Mouse (Mus musculus) neural tube, embryonic 15.5 days (tissue): ENCODE results near the gene Pnmal2. TPM values are rescaled to one million over a fixed set of nuclear protein-coding genes. Genes with fewer than 3 reads are reported as not detected.

Source experiments
- ATAC-seq: fragments of 200-750 bp; cut with Nextera tagmentation; 2 replicates; pipeline ENCODE4 v1.8.0; 2017; ENCODE audit warnings: mild to moderate bottlenecking, moderate TSS enrichment, moderate library complexity; ENCODE audit not compliant: low FRiP score
- H3K27ac ChIP-seq: fragments of 300-500 bp; sonication (generic); replicated peaks from 2 replicates; pipeline ENCODE4 v1.5.1; 2015; ENCODE audit warnings: mild to moderate bottlenecking, inconsistent platforms
- H3K27me3 ChIP-seq: fragments of 300-500 bp; sonication (generic); replicated peaks from 2 replicates; pipeline ENCODE4 v1.6.1; 2015; ENCODE audit warnings: inconsistent platforms
- H3K36me3 ChIP-seq: fragments of 300-500 bp; sonication (generic); 2 replicates; pipeline ENCODE4 v1.6.1; 2015; ENCODE audit warnings: inconsistent platforms
- H3K4me1 ChIP-seq: fragments of 300-500 bp; sonication (generic); 2 replicates; pipeline ENCODE4 v1.6.1; 2015; ENCODE audit warnings: inconsistent platforms
- H3K4me2 ChIP-seq: fragments of 300-500 bp; sonication (generic); 2 replicates; pipeline ENCODE4 v1.6.1; 2015; ENCODE audit warnings: inconsistent platforms, mild to moderate bottlenecking, moderate library complexity
- H3K4me3 ChIP-seq: fragments of 300-500 bp; sonication (generic); replicated peaks from 2 replicates; pipeline ENCODE4 v1.5.1; 2015; ENCODE audit warnings: mild to moderate bottlenecking, inconsistent platforms
- H3K9ac ChIP-seq: fragments of 300-500 bp; sonication (generic); replicated peaks from 2 replicates; pipeline ENCODE4 v1.6.1; 2015; ENCODE audit warnings: mild to moderate bottlenecking, inconsistent platforms
- H3K9me3 ChIP-seq: fragments of 300-500 bp; sonication (generic); replicated peaks from 2 replicates; pipeline ENCODE4 v1.6.1; 2016; ENCODE audit warnings: inconsistent platforms
- WGBS: fragments of 180-500 bp; shearing (Covaris S2); methylation state at CpG from one replicate; pipeline ENCODE4 v1.1.7; 2015; ENCODE audit warnings: mixed read lengths; 5-methylcytosine and 5-hydroxymethylcytosine counted together
- polyA plus RNA-seq: library from polyadenylated mRNA; unstranded; fragments of >200 nt; fragmentation: Nextera tagmentation; extraction: Ambion mirVana; gene quantifications from 2 replicates; pipeline ENCODE4 v1.2.1, GENCODE M21; 2015

The Pnmal2 gene
- polyA plus RNA-seq = 117 and 137 TPM in 2 replicates

DNA sequence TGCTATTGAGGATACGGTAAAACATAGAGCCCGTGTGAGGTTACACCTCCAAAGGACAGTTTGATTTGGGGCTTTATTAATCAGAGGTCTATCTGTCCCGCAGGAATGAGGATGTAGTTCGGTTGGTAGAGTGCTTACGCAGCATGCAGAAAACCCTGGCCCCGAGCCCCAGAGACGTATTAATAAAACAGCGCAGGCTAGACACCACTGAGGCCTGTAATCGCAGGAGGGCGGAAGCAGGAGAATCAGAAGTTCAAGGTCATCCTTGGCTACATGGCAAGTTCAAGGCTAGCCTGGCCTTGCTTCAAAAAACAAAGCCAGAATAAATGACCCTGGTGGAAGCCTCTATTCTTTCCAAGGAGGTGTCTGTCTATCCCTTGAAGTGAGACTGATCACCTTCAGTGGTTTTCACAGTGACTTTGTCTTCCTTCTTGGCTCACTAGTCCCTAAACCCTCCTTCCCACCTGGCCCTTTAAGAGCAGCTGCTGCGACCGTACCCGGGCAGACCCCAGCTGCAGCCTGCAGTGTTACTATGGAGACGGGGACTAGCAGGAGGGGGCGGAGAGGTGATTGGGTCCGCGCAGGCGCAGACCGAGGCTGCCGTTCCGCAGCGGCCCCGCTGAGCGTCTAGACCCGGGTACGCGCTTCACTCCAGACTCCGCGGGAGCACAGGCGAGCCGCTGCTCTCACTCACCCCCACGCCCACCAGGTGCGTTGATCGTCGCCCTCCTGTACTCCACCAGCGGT is at the start of gene Pnmal2:
Pnmal2 (plus strand) TSS at position 622 of the 747 bp plus-strand sequence.
- Histone ChIP-seq H3K4me2 (peak within 1 kb of the TSS; percentile 93), H3K27me3 (no peaks in the 10 kb centered on the region), H3K9me3 (no peaks in the 10 kb centered on the region), H3K4me3 (peak within 1 kb of the TSS; percentile 68), H3K27ac (peak within 1 kb of the TSS; percentile 93), H3K36me3 (no peaks in the 10 kb centered on the region; the same call in 1 of the 2 replicates), H3K4me1 (peaks cover 75% of the 10 kb centered on the region), H3K9ac (peak within 1 kb of the TSS; percentile 90)
- WGBS = 8% methylated on average over 36 of the region's 36 CpGs
- peak; percentile 86 for ATAC-seq

DNA sequence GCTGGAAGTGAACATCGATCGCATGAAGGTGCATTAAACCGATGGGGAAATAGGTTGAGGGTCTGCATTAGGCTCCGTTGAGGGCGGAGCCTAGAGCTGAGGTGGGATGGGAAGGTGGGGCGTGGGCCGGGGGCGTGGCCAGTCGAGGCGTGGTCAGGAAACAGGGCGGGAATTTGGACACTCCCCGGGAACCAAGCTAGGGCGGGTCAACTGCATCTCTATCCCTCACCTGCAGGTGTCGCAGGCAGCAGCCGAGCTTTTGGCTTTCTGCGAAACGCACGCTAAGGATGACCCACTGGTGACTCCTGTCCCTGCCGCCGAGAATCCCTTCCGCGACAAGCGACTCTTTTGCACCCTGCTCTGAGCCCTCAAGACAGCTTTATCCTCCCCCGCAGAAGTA is 49.5 kb upstream of the Pnmal2 start:
- WGBS = under 1% methylated on average over 24 of the region's 24 CpGs
- H3K4me1 ChIP-seq = peaks cover 37% of the 10 kb centered on the region
- H3K36me3 ChIP-seq = no peaks in the 10 kb centered on the region
- H3K4me3 ChIP-seq = peak overlapping the region; percentile 27
- peak; percentile 34 for ATAC-seq
- peak overlapping the region; percentile 40; the same call in 1 of the 2 replicates for H3K9ac ChIP-seq
- peak overlapping the region; percentile 58 for H3K4me2 ChIP-seq
- peaks cover 30% of the 10 kb centered on the region for H3K27me3 ChIP-seq
- no peaks in the 10 kb centered on the region for H3K9me3 ChIP-seq
- H3K27ac ChIP-seq = no peak overlapping the region

DNA sequence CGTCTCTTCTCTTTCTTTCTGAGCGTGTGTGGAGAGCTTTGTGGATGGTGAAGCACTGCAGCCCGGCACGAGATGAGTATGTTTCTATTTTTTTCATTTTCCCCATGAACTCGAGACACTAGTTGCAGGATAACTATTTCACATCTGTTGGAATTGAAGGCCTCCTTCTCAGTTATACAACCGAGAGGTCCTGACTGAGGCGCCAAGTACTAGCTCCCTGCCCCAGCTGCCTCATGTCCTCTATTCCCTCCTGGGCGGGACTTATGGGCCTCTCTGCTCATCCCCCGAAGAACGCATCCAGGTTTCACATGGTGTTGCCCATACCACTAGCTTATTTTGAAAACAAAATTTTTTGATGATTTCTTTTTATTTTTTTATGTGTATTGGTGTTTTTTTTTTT is 49.0 kb upstream of the Pnmal2 start:
- H3K27me3 ChIP-seq = peaks cover 25% of the 10 kb centered on the region
- H3K36me3 ChIP-seq = no peaks in the 10 kb centered on the region
- peaks cover 38% of the 10 kb centered on the region for H3K4me1 ChIP-seq
- no peaks in the 10 kb centered on the region for H3K9me3 ChIP-seq
- H3K9ac ChIP-seq = 0 out of 2 replicates have a peak overlapping the region, but pooled peaks have one; percentile 40
- WGBS = 24% methylated on average over 10 of the region's 10 CpGs
- H3K4me3 ChIP-seq = peak overlapping the region; percentile 27
- H3K27ac ChIP-seq = no peak overlapping the region
- ATAC-seq = no peak
- peak overlapping the region; percentile 58 for H3K4me2 ChIP-seq

DNA sequence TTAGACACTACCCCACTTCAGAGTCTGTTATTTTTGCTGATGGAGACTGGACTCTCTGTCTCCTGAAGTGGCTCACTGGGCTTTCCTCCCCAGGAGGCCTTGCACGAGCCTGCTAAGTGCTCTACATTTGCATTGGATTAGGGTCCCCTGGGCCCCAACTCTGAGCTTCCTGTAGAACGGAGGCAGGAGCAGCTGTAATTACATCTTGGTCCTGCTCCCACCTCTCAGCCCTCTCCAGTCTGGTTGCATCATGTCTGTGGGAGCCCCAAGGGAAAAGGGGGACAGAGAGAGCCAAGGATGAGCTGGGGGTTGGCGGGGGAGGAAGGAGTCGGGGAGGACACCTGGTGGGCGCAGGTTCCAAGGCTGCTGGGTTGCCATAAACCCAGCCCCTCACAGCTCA is 44.0 kb upstream of the Pnmal2 start:
- no peak overlapping the region for H3K4me2 ChIP-seq
- 14% methylated on average over 5 of the region's 5 CpGs for WGBS
- peaks cover 10% of the 10 kb centered on the region for H3K4me1 ChIP-seq
- no peaks in the 10 kb centered on the region for H3K9me3 ChIP-seq
- no peak overlapping the region for H3K4me3 ChIP-seq
- peak; percentile 35; the same call in 1 of the 2 replicates for ATAC-seq
- H3K27ac ChIP-seq = no peak overlapping the region
- H3K27me3 ChIP-seq = 0 out of 2 replicates have a peak, but pooled peaks cover 2% of the 10 kb centered on the region
- H3K9ac ChIP-seq = no peak overlapping the region
- H3K36me3 ChIP-seq = no peaks in the 10 kb centered on the region

DNA sequence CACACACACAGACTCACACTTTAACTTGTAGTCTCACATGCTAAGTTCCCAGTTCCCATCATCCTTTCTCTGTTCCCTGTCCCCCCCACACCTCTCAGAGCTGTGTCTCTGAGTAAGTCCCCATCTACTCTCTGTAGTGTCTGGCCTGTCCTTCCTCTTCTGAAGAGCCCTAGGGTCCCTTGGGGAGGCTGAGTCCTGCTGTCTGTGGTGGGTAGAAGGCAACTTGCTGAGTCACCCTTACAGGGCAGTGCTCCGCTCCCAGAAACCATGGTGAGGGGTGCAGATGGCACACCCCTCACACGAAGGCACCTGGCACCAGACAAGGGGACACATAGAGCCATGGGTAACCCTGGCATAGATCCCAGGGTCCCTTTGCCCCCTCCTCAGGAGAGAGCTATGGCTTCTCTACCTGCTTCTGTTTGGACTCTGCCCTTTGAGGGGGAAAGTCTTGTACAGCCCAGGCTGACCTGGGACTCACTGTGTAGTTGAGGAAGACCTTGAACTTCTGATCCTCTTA is 41.0 kb upstream of the Pnmal2 start:
- 78% methylated on average over 2 of the region's 2 CpGs for WGBS
- H3K9ac ChIP-seq = no peak overlapping the region
- H3K27ac ChIP-seq = no peak overlapping the region
- no peaks in the 10 kb centered on the region for H3K36me3 ChIP-seq
- no peak overlapping the region for H3K4me2 ChIP-seq
- ATAC-seq = no peak
- no peaks in the 10 kb centered on the region for H3K9me3 ChIP-seq
- peaks cover 14% of the 10 kb centered on the region for H3K4me1 ChIP-seq
- no peak overlapping the region for H3K4me3 ChIP-seq
- H3K27me3 ChIP-seq = 0 out of 2 replicates have a peak, but pooled peaks cover 2% of the 10 kb centered on the region

DNA sequence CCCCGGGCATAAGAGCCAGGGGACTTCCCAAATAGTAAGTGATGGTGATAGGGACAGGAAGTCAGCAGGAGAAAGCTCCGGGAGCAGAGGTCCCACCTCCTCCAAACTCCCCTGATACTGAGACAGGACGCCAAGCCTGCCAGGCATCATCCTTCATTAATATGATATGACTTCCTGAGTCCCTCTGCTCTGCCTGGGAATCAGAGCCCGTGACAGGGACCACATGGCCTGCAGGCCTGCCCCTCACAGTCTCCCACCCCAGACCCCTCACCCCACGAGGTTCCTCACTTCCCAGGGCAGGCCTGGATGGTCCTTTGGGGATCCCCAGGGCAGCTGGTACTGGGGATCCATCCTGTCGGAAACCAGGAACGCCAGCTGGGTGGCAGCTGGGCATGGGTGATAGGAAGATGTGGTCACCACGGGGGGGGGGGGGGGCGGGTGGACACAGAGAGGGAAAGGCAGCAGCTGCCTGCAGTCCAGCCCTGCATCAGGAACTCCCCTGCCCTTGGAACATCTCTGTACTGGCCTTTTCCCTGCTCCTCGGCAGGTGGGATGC is 40.3 kb upstream of the Pnmal2 start:
- H3K4me1 ChIP-seq = peaks cover 11% of the 10 kb centered on the region
- 48% methylated on average over 9 of the region's 10 CpGs for WGBS
- no peak overlapping the region for H3K4me3 ChIP-seq
- no peak overlapping the region for H3K9ac ChIP-seq
- no peak for ATAC-seq
- no peaks in the 10 kb centered on the region for H3K9me3 ChIP-seq
- no peak overlapping the region for H3K27ac ChIP-seq
- no peak overlapping the region for H3K4me2 ChIP-seq
- 0 out of 2 replicates have a peak, but pooled peaks cover 2% of the 10 kb centered on the region for H3K27me3 ChIP-seq
- H3K36me3 ChIP-seq = no peaks in the 10 kb centered on the region

DNA sequence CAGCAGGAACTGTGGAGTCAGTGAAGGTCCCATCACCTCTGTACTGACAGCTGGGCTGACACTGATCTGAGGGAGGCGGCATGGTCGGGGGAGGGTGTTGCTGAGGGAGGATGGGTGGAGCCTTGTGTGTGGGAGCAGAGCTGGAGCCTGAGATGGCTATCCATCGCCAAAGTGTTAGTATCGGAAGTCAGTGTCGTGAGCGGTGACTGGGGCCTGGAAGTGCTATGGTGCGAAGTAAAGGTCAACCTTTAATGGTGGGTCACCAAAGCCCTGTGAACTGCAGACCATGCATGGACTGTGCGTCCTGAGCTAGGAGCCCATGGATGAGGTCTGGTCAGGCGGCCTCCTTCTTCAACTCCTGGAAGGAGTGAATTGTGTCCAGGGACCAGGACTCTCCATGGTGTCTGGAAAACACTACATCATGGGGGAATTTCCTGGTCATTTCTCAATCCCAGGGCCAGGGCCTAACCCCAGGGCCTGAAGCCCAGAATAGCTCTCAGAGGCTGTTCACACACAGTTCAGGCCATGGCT is 38.9 kb upstream of the Pnmal2 start:
- 0 out of 2 replicates have a peak, but pooled peaks cover 2% of the 10 kb centered on the region for H3K27me3 ChIP-seq
- WGBS = 59% methylated on average over 9 of the region's 9 CpGs
- no peaks in the 10 kb centered on the region for H3K9me3 ChIP-seq
- ATAC-seq = no peak
- no peaks in the 10 kb centered on the region for H3K36me3 ChIP-seq
- no peak overlapping the region for H3K9ac ChIP-seq
- no peak overlapping the region for H3K27ac ChIP-seq
- H3K4me3 ChIP-seq = no peak overlapping the region
- peaks cover 7% of the 10 kb centered on the region; the same call in 1 of the 2 replicates for H3K4me1 ChIP-seq
- H3K4me2 ChIP-seq = no peak overlapping the region

DNA sequence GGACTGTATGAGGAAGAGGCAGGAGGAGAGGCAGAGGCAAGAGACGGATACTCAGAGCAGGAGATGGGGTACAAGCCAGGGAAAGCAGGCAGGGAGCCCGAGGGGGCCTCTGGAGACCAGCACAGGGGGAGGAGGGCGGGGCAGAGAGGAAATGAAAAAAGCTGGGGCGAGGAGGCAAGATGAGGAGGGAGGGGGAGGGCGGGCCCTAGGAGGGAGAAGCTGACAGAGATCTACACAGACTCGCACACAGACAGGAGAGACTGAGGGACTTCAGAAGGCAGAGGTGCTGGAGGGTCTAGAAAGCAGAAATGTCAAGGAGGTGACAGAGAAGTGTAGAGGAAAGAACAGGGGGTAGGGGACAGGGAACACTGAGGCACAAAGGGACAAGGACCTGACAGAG is 38.2 kb upstream of the Pnmal2 start, which contains the start of gene Ptgir:
Ptgir (plus strand) TSS at position 210 of the 400 bp plus-strand sequence.
- H3K27ac ChIP-seq = no peak within 1 kb of the TSS
- no peak within 1 kb of the TSS for H3K4me3 ChIP-seq
- no peaks in the 10 kb centered on the region for H3K36me3 ChIP-seq
- no peak for ATAC-seq
- H3K9me3 ChIP-seq = no peaks in the 10 kb centered on the region
- whole genome bisulfite sequencing = 29% methylated on average over 6 of the region's 6 CpGs
- H3K4me1 ChIP-seq = 0 out of 2 replicates have a peak, but pooled peaks cover 4% of the 10 kb centered on the region
- H3K9ac ChIP-seq = no peak within 1 kb of the TSS
- 0 out of 2 replicates have a peak, but pooled peaks cover 2% of the 10 kb centered on the region for H3K27me3 ChIP-seq
- no peak within 1 kb of the TSS for H3K4me2 ChIP-seq

DNA sequence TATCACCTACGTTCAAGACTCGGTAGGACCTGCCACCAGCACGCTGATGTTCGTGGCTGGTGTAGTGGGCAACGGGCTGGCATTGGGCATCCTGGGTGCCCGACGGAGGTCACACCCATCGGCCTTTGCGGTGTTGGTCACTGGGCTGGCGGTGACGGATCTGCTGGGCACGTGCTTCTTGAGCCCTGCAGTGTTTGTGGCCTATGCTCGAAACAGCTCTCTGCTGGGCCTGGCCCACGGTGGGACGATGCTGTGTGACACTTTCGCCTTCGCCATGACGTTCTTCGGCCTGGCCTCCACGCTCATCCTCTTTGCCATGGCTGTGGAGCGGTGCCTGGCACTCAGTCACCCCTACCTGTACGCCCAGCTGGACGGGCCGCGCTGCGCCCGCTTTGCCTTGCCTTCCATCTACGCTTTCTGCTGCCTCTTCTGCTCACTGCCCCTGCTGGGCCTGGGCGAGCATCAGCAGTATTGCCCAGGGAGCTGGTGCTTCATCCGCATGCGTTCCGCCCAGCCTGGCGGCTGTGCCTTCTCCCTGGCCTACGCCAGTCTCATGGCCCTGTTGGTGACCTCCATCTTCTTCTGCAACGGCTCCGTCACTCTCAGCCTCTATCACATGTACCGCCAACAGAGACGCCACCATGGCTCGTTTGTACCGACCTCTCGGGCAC is 37.5 kb upstream of the Pnmal2 start:
- no peak overlapping the region for H3K4me3 ChIP-seq
- no peak overlapping the region for H3K9ac ChIP-seq
- H3K9me3 ChIP-seq = no peaks in the 10 kb centered on the region
- no peak for ATAC-seq
- 0 out of 2 replicates have a peak, but pooled peaks cover 2% of the 10 kb centered on the region for H3K27me3 ChIP-seq
- H3K4me2 ChIP-seq = no peak overlapping the region
- WGBS = 94% methylated on average over 41 of the region's 41 CpGs
- H3K36me3 ChIP-seq = no peaks in the 10 kb centered on the region
- H3K27ac ChIP-seq = no peak overlapping the region
- H3K4me1 ChIP-seq = 0 out of 2 replicates have a peak, but pooled peaks cover 4% of the 10 kb centered on the region

DNA sequence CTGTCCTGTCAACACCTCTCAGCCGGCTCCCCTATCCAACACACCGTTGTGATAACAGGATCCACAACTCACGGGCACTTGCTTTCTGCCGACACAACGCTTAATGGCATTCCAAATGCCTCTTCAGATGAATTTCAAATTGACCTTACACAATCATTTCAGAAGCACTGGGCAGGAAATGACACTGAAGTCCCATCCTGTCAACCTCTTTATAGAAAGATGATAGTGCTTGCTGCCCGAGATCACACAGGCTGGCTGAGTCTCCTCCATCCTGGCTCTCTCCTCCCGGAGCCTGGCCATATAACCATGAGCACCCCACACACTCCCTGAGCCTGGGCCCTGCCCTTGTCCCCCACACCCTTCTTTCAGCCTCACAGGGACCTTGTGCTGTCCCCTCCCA is 36.6 kb upstream of the Pnmal2 start:
- 79% methylated on average over 7 of the region's 7 CpGs for WGBS
- H3K9me3 ChIP-seq = no peaks in the 10 kb centered on the region
- H3K4me2 ChIP-seq = no peak overlapping the region
- no peak overlapping the region for H3K4me3 ChIP-seq
- H3K9ac ChIP-seq = no peak overlapping the region
- 0 out of 2 replicates have a peak, but pooled peaks cover 2% of the 10 kb centered on the region for H3K27me3 ChIP-seq
- no peak overlapping the region for H3K27ac ChIP-seq
- ATAC-seq = no peak
- no peaks in the 10 kb centered on the region for H3K36me3 ChIP-seq
- H3K4me1 ChIP-seq = 0 out of 2 replicates have a peak, but pooled peaks cover 10% of the 10 kb centered on the region

DNA sequence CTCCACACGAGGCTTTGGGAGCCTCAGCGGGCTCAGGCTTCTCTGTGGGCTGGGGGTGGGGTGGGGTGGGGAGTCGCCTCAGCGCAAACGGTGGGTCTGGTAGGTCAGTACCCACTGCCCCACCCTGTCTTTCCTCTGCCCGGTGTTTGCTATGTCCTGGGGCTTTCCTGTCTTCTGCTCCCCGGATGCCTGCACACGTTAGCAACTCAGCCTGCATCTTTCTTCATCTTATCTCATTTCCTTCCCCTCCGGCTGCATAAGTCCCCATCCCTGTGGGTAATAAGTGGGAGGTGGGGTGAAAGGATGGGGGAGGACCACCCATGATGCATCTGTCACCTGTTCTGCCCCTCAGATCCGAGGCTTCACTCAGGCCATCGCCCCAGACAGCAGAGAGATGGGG is 36.1 kb upstream of the Pnmal2 start:
- Histone ChIP-seq H3K4me1 (0 out of 2 replicates have a peak, but pooled peaks cover 10% of the 10 kb centered on the region), H3K9ac (no peak overlapping the region)
- no peak for ATAC-seq

More for the DNA sequence above, 36.1 kb upstream of the Pnmal2 start:
- Histone ChIP-seq H3K9me3 (no peaks in the 10 kb centered on the region), H3K27me3 (0 out of 2 replicates have a peak, but pooled peaks cover 2% of the 10 kb centered on the region), H3K4me3 (no peak overlapping the region), H3K27ac (no peak overlapping the region), H3K4me2 (no peak overlapping the region), H3K36me3 (peaks cover 2% of the 10 kb centered on the region; the same call in 1 of the 2 replicates)
- 66% methylated on average over 11 of the region's 11 CpGs for WGBS
